Mouse (Mus musculus): ENCODE measurements at regions not wholly inside any gene's neighbourhood (a gene's known extent, or its start where the extent isn't known, plus 50 kb on each side); places are given as distances from the start of the nearest gene placed in this dataset.

- DNase-seq: no peak
Observed at GRCm38 (mm10) chr13:101883177-101883576, 115.2 kb upstream of the Pik3r1 start.

GRCm38 (mm10) chr13:101884752-101885151 lies 116.7 kb upstream of the Pik3r1 start:
- DNase-seq: no peak

GRCm38 (mm10) chr13:101891473-101891872 lies 123.5 kb upstream of the Pik3r1 start:
- no peak for DNase-seq

- DNase-seq: no peak
Observed at GRCm38 (mm10) chr13:101893035-101893600, 125.1 kb upstream of the Pik3r1 start.

GRCm38 (mm10) chr13:101895161-101895560 lies 127.1 kb upstream of the Pik3r1 start:
- DNase-seq: no peak

- DNase-seq: no peak
Observed at GRCm38 (mm10) chr13:101895686-101896085, 127.7 kb upstream of the Pik3r1 start.

- DNase-seq: no peak
Observed at GRCm38 (mm10) chr13:101896946-101897345, 128.9 kb upstream of the Pik3r1 start.

GRCm38 (mm10) chr13:101902213-101902612 lies 134.2 kb upstream of the Pik3r1 start:
- no peak for DNase-seq

- DNase-seq: no peak
Observed at GRCm38 (mm10) chr13:101905909-101906676, 138.1 kb upstream of the Pik3r1 start.

GRCm38 (mm10) chr13:101909026-101909425 lies 141.0 kb upstream of the Pik3r1 start:
- DNase-seq: no peak

GRCm38 (mm10) chr13:101910687-101911086 lies 142.7 kb upstream of the Pik3r1 start:
- no peak for DNase-seq

- no peak for DNase-seq
Observed at GRCm38 (mm10) chr13:101914132-101914531, 146.1 kb upstream of the Pik3r1 start.

GRCm38 (mm10) chr13:101914691-101915541 lies 146.9 kb upstream of the Pik3r1 start:
- peak; percentile 5 for DNase-seq

GRCm38 (mm10) chr13:101915542-101915941 lies 147.5 kb upstream of the Pik3r1 start:
- DNase-seq: no peak

- no peak for DNase-seq
Observed at GRCm38 (mm10) chr13:101915948-101916594, 148.1 kb upstream of the Pik3r1 start.

GRCm38 (mm10) chr13:101916876-101917275 lies 148.9 kb upstream of the Pik3r1 start:
- DNase-seq: no peak

- no peak for DNase-seq
Observed at GRCm38 (mm10) chr13:101918185-101918584, 150.2 kb upstream of the Pik3r1 start.

GRCm38 (mm10) chr13:101919266-101919665 lies 151.2 kb upstream of the Pik3r1 start:
- no peak for DNase-seq

GRCm38 (mm10) chr13:101920384-101920783 lies 152.4 kb upstream of the Pik3r1 start:
- no peak for DNase-seq

- no peak for DNase-seq
Observed at GRCm38 (mm10) chr13:101924637-101925036, 156.6 kb upstream of the Pik3r1 start.

GRCm38 (mm10) chr13:101931264-101931663 lies 163.2 kb upstream of the Pik3r1 start:
- DNase-seq: no peak

GRCm38 (mm10) chr13:101931882-101932281 lies 163.9 kb upstream of the Pik3r1 start:
- DNase-seq: no peak

GRCm38 (mm10) chr13:101935843-101936242 lies 167.8 kb upstream of the Pik3r1 start:
- no peak for DNase-seq
